Mouse (Mus musculus) left cerebral cortex, postnatal 14 days (tissue): ENCODE results near the gene Atp1a2. TPM values are rescaled to one million over a fixed set of nuclear protein-coding genes. Genes with fewer than 3 reads are reported as not detected.
"Not testable (repeated sequence)": the region's sequence is repeated elsewhere in the genome, so short reads cannot be mapped to it uniquely, and the experiment has no call there.

Experiments used
- DNase-seq, 2 experiments: peaks; one replicate each; pipeline ENCODE4 v3.0.0; 2021 to 2022; ENCODE audit warnings: low spot score in 2 of 2, mixed read lengths in 1 of 2
- intact Hi-C: fragments of 180-260 bp; cut with DNase I; formaldehyde crosslinking; loops from one replicate; pipeline ENCODE4 v1.15.1; 2025
- total RNA-seq, 2 experiments: library from RNA; stranded (reverse); gene quantifications; 2 replicates each; pipeline ENCODE4 v1.2.3; 2021

Atp1a2 gene
- total RNA-seq, 2 experiments from 2014 or later, result 571 to 592 TPM

DNA sequence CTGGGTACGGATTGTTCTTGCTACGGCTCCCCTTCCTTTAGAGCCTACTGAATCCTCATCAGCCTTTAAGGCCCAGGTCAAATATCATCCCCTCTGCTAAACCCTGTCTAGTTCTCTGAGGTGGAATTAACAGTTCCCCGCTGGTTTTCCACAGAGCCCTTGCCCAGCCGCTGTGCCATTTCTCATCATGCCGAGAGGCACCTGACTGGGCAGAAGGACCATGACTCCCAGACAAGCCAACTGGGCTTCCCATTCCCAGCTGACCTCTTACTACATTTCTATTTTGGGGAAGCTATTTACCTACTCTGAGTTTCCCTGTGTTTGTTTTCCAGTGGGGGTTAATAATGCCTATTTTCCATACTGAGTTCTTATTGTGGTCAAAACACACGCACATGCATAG is 14.8 kb downstream of the Atp1a2 start:
- no peak for DNase-seq
- intact Hi-C loops, result no loop called here

DNA sequence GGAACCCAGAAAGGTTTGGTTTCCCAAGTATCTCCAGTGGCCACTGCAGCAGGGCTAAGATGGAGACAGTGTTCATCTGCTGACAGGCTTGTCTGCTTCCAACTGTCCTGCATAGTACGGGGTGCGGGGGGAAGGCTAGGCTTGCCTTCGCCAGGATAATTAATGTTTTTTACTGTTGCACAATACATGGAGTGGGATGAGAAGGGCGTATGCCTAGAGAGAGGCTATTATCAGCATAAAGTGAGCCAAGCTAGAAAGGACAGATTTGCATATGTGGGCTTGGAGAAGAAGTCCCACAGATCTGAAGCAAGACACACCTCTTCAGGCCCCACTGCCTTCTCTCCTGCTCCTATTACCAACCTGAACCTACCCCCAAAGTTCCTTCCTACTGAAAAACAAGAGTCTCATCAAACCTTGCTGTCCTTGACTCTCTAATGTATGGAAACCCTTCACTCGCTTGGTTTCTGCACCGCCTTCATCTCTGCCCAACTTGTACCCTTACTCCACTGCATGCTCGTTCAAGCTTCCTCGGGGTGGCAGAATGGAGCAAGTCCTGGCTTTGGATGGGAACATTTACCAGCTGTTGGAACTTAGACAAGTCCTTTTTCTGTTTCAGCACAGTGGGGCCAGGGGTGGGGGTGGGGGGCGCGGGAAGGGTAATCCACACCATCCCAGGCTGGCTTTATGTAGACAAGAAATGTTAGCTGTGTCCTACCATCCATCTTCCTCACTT is 16.2 kb downstream of the Atp1a2 start:
- intact Hi-C loops, result no loop called here
- peak in 1 of 2 experiments; percentile 77 for DNase-seq

DNA sequence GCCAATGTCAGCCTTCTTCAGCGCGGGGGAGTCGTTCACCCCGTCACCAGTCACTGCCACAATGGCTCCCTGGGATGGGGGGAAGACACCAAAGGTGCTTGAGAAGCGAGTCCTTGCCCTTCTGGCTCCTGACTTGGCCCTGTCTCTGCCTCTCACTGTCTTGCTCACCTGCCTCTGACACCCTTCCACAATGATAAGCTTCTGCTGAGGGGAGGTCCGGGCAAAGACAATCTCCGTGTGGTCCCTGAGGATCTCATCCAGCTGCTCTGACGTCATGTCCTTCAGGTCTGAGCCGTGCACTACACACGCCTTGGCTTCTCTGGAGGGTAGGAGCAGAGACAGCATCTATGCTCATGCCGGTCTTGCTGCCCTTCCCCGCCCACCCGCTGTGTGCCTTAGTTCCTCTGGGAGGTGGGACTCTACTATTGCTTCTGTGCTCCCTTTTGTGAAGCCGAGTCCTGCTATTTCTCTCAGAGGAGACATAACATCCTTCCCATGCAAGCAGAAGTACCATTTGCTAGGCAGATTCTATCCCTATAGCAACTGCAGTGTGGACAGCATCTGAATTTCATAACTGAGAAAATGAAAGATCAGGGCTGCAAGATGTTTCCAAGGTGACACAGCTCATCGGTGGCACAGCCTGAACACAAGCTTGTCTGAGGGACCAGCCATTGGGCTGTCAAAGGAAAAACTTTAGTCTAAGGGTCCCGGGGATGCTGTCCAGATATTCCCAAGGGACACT is 17.9 kb downstream of the Atp1a2 start:
- intact Hi-C loops, result no loop called here
- DNase-seq, result peak in 1 of 2 experiments; percentile 63

DNA sequence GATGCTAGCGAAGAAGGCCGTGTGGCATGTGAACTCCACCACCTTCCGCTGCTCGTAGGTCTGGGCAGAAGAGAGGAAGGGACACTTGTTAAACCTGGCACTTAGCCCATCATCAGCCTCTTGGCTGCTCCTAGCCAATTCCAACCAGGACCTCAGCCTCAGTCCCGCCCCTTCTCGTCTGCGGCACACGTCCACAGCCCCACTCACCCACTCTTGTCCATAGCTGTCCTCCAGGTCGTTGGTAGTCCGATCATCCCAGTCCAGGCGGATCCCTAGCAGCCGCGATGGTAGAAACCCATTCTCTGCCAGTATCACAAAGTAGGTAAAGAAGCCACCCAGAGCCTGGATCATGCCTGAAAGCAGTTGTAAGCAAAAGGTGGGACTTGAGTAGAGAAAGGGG is 19.5 kb downstream of the Atp1a2 start:
- DNase-seq, result no peak
- intact Hi-C loops, result no loop called here

DNA sequence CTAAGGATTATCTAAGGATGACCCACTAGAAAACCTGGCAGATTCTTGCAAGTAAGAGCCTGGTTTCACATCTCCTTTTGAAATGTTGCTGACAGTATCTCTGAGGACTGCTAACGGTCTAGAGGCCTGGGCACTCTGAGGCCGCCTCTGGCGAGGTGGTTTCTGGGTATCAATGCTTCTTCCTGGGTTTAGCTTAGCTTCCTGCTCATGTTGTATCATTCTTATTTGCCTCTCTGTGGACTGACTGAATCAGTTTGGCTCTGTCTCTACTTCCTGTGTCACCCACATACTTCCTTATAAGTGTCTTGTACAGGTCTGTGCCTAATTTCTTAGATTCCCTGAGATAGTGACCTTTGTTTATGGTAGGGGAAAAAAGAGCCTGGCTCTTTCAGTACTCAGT is 20.7 kb downstream of the Atp1a2 start:
- DNase-seq, result no peak
- intact Hi-C loops, result no loop called here

DNA sequence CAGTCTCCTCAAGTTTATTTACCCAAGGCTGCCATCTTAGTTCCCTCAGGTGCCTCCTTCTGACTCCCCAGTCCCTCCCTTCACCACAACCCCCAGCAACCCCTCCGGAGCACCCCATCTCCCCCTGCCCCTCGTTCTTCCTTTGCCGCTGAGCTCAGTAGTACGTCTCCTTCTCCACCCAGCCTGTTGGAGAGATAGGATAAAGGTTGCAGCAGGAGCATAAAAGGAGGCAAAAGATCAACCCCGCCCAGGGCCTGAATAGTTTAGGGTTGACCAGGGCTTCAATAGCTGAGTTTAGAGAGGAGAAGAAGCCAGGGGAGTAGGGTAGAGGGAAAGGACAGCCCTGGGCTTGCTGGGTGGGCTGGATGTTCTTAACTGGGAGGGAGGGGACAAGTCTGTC is 23.3 kb downstream of the Atp1a2 start:
- intact Hi-C loops, result no loop called here
- DNase-seq, result no peak

DNA sequence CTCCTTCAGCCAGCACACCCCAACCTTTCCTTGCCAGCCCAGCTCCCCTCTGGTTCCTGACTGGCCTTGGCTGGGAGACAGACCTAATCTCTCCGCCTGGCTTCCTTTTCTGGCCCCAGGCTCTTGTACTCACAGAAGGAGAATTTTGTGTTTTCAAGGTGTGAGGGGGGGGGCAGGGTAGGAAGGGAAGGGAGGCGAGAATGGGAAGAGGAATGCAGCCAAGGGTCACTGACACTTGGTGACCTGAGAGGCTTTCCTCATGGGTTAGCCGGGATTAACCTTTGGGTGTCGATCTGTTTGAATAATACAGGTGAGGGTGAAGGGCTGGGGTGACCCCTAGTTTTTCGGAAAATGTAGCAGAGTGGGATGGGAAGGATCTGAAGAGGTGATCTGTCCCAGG is 23.7 kb downstream of the Atp1a2 start:
- no peak for DNase-seq
- intact Hi-C loops, result no loop called here

DNA sequence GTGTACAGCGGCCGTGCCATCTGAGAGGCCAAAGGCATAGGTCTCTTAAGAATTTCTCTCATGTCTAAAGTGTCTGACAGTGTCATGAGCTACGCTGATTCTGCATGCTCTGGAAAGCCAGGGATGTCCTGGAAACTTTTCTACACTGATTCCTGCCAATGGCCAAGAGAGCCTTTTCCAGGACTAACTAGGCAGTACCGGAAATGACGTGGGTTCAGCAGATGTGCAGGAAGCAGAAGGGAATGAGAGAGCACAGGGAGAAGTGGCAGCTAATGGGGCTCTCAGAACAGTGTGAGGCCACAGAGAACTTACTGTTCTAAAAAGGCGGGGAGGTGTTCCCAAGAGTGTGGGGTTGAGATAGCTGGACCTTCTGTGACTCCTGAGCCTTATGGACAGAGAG is 24.5 kb downstream of the Atp1a2 start:
- no peak for DNase-seq
- intact Hi-C loops, result no loop called here

DNA sequence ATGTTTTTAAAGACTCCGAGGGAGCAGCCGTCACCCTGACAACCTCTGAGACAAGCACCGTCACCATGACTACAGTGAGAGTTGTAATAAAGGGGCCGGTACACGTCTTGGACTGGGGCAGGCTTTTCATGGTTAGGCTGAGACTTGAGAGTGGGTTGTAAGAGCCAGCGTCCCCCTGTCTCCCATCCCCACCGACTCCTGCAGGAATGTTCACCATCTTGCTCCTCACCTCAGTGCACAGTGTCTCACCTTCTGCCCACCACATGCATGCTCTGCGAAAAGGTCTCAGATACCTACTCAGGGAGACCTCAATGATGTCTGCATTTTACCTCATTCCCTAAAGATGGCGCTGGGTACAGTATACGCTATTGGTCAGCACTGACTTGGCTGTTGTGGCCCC is 26.1 kb downstream of the Atp1a2 start:
- intact Hi-C loops, result no loop called here
- no peak for DNase-seq

DNA sequence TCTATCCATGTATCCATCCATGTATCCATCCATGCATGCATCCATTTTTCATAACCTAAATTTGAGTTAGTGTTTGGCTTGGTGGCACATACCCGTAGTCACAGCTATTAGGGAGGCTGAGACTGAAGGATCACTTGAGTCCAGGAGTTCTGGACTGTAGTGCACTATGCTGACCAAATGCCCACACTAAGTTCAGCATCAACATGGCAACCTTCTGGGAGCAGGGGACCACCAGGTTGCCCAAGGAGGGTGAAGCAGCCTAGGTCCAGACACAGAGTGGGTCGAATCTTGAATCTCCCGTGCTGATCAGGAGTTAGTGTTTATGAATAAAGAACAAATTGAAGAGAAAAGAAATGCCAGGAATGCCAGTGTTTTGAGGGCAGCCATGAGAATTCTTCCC is 26.7 kb downstream of the Atp1a2 start:
- DNase-seq, result no peak
- intact Hi-C loops, result no loop called here

DNA sequence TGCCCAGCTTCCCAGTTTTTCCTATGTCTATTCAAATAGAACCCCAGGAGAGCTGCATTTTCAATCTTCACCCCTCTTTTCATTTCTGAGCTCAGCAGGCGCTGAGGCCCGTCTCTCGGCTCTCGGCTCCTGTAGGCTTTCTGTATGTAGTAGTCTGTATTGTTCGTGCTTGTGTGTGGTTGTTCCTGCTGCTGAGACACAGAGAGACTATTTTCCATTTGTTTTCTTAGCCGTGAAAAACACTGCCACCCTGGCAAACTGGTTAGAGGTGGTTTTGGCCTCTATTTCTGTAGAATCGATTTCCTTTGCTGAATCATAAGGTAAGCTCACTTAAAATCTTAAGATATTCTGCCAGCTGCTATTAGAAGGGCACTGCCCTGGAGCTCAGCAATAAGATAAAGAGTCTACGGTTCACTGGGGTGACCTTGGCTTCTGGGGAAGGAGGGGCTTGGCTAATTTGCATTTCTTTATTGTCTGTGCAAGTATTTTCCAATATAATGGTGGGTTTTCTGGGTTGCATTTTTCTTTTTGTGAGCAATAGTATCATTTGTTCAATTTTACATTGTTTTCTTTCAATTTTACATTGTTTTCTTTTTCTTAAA is 36.3 kb downstream of the Atp1a2 start, which contains the start of gene Igsf8:
TSS of gene Igsf8 (plus strand) at position 165 of the 602 bp plus-strand sequence.
- intact Hi-C loops, result no loop called here

DNA sequence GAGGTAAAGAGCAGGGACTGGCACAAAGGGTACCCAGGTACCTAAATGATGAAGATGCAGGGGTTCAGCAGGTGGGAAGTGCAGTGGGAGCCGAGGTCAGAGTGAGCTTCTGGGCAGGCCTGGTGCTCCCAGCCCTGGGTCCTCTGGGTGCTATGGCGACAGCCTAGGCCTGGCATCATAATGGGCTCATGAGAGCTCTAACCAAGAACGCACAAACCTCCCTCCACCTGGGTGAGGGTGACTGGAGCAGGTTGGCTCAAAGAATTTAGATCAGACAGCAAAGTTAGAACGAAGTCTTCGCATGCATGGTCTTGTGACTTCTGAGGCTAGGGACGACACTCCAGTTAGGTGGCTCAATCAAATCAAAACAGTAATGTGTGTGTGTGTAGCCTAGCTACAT is 39.5 kb downstream of the Atp1a2 start, which contains the start of gene Atp1a4:
TSS of gene Atp1a4 (minus strand) at position 101 of the 400 bp plus-strand sequence.
- DNase-seq, result no peak
- intact Hi-C loops, result no loop called here

More for the DNA sequence above, 36.3 kb downstream of the Atp1a2 start, which contains the start of gene Igsf8:
- no peak for DNase-seq

DNA sequence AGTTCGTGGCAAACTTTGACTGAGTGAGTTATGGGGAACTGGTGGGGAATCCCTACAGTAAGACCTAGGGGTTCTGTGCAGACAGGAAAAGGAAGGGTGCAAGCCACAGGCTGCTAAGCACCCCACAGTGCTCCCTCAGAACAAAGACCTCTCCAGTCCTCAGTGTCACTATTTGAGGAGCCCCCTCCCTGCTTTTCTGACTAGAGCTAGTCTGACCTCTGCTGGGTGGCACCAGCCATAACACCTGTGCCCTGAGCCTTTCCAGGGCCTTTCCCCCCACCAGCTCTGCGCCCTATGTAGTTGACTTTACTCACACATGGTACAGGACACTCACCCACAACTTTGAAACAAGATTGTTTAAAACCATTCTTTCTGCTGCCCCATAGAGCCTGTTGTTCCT is 50.2 kb downstream of the Atp1a2 start:
- intact Hi-C loops, result no loop called here
- no peak for DNase-seq

DNA sequence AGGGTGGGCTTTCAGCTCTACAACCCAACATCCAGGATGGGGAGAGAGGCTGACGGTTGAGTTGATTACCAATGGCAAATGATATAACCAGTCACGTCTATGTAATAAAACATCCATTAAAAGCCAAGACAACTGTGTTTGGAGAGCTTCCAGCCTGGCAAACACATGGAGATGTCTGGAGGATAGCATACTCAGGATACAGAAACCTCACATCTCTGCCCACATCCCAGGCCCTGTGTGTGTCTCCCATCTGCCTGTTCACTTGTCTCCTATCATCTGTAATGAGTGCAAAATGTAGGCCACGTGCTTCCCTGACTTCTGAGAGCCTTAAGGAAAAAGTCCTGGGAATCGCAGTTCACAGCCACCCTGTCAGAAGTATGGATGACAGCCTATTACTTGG is 50.6 kb downstream of the Atp1a2 start:
- intact Hi-C loops, result no loop called here
- peak in 1 of 2 experiments; percentile 25 for DNase-seq

DNA sequence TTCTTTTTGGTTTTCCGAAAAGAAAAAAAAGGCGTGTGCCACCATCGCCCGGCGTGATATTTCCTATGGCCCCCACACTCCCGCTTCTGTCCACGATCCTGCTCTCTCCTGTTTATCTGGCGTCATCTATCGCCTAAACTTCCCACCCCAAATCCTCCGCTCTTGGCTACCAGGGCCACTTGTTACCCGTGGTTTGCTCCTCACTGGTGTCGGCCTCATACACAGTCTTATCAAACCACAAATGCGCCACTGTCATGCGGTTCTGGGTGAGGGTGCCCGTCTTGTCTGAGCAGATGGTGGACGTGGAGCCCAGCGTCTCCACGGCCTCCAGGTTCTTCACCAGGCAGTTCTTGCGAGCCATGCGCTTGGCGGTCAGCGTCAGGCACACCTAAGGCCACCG is 53.2 kb downstream of the Atp1a2 start:
- DNase-seq, intact Hi-C loops: not testable (repeated sequence)

DNA sequence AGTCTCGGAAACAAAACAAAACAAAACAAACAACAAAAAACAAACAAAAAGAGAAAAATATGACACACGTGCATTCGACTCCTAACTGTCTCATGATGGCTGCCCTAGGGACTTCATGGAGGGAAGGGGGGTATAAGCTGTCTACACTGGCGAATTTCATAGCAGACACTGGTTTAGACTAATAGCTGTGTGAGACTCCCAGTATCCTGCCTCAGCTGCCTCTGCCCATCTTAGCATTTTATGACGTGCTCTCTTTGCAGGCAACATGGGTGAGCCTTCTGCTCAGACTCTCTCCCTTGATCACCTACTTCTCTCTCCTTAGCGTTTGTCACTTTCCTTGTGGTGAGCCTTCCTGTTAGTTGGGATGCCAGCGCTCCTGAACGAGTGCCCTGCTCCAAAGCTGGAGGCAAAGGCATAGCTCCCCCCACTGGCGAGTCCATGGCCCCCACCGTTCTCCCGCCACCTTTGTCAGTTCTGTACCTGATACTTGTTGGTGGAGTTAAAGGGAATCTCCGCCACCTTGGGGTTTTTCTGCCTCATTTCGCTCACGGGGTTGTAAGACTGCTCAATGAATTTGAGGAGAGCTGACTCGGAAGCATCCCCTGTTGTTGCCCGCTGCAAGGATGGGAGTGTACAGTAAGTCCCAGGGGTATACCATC is 54.2 kb downstream of the Atp1a2 start:
- intact Hi-C loops, result no loop called here
- no peak for DNase-seq

DNA sequence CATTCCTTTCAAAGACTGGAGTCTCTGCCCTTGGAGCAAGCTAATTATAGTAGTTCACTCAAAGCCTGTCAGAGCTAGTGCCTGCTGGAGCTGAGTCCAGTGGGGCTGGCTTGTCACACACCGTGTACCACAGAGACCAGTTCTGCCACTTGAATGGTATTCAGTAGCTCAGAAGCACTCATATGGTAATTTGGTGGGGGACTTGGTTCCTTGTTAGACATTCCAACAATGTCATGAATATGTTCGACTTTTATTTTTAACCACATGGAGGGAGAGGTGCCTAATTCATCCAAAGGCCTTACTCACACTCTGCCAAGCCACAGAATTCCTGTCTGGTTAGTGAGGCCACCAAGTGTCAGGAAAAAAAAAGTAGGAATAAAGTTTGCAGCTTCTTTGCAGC is 55.5 kb downstream of the Atp1a2 start:
- intact Hi-C loops, result no loop called here
- DNase-seq, result peak in 1 of 2 experiments; percentile 33

DNA sequence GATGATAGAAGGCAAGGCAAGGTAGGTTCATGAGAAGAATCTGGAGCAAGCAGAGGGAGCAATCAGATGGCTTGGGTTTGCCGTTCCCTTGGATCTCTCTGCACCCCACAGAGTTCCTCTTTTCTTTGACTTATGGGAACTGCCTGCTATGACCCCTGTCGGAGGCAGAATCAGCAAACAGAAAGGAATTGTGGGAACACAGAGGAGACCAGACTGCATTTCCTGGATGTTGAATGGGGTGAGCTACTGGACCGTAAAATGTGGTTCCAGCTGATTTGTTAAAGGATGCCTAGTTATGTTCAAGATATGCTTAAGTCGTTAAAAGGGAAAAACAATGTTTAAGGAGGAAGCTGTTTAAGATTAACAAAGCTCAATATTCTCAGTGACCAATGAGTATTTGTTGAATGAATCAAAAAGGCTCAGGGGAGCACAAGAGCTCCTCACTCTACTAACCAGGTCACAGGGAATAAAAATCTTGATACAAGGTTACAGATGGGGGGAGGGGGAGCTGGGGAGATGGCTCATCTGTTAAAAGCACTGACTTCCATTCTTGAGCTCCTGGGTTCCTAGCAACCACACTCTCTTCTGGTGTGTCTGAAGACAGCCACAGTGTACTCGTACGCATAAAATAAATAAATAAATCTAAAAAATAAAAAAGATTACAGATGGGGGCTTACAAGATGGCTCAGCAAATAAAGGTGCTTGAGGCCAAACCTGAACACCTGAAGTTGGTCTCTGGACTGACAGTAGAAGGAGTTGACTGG is 56.7 kb downstream of the Atp1a2 start:
- intact Hi-C loops, result no loop called here
- no peak for DNase-seq

DNA sequence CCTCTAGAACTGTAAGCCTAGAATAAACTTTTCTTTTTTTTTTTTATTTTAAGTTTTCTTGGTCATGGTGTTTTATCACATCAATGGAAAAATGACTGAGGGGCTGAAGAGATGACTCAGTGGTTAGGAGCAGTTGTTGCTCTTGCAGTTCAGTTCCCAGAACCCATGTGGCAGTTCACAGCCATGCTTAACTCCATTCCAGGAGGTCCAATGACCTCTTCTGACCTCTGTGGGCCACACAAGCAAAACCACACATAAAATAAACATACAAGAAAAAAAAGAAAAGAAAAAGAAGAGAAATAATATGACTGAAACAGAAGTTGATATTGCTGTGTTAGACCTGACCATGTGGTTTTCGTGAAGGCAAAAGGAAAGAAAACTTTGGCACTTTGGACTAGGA is 68.6 kb downstream of the Atp1a2 start:
- intact Hi-C loops, result no loop called here
- no peak for DNase-seq
